Mouse (Mus musculus): ENCODE measurements around the gene Btrc. TPM values are rescaled to one million over a fixed set of nuclear protein-coding genes. Genes with fewer than 3 reads are reported as not detected.

Btrc gene
- polyA plus RNA-seq, 1 experiment from 2014 or later, result 40.0 TPM

DNA sequence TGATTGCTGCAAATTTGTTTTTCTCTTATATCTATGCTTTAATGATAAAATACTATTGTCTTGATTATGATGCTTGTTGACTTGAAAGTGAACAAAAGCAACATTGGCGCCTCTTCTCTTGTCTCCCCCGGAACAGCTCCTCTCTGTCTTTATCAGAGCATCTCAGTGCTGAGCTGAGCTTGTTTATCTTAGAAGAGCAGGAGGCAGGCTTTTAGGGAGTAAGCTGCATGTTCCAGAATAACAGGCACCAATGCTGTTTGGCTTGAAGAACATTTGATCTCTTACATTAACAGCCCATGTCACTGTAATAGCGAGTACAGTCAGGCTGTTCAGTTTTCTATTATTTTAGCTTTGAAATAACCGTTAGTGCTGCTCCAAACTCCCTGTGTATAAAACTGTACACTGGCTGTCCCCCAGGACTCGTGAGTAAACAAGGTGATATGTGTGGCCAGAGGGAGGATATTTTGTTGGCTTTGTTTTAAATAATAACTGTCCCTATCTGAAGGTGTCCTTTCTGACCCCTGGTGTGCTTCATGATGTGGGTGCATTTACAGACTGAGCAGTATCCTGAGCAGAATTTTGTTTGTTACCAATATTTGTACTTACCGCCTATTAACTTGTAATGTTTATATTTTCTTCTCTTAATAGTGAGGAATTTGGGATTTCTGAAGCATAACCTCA is 81.9 kb downstream of the Btrc start:
- Histone ChIP-seq H3K9ac (no peak overlapping the region), H3K9me3 (replicated peaks) (no peaks in the 10 kb centered on the region), H3K4me2 (peak overlapping the region; percentile 3; the same call in 1 of the 2 replicates), H3K36me3 (no peaks in the 10 kb centered on the region), H3K4me3 (no peak overlapping the region), H3K4me1 (replicated peaks) (peaks cover 21% of the 10 kb centered on the region), H3K27me3 (replicated peaks) (no peaks in the 10 kb centered on the region), H3K27ac (ENCODE audit: poor library complexity, severe bottlenecking) (peak overlapping the region; percentile 16; the same call in 1 of the 2 replicates)
- 36% methylated on average over 6 of the region's 6 CpGs for WGBS
- ATAC-seq (ENCODE audit: insufficient number of reproducible peaks, low FRiP score), result peak; percentile 89

DNA sequence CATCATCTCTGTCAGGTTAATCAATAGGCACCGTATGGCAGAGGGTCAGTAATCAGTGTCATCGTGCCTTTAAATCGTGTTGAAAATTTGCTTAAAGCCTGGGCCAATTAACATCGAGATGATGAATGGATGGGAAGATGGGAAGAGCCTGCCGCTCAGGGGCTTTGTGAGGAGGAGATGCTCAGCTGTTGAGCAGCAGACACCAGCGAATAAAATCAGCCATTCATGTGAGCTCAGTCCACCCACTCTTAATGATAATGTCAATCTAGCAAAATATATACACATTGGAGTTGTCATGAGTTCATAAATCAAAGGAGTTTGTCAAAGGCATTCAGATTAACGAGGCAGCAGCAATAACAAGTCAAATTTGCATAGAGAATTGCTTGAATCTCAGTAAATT is 83.1 kb downstream of the Btrc start:
- Histone ChIP-seq H3K9ac (no peak overlapping the region), H3K4me3 (no peak overlapping the region), H3K4me1 (replicated peaks) (peaks cover 12% of the 10 kb centered on the region), H3K27ac (ENCODE audit: poor library complexity, severe bottlenecking) (no peak overlapping the region), H3K9me3 (replicated peaks) (no peaks in the 10 kb centered on the region), H3K36me3 (no peaks in the 10 kb centered on the region), H3K27me3 (replicated peaks) (no peaks in the 10 kb centered on the region), H3K4me2 (no peak overlapping the region)
- ATAC-seq (ENCODE audit: insufficient number of reproducible peaks, low FRiP score), result no peak
- WGBS, result 65% methylated on average over 7 of the region's 7 CpGs

DNA sequence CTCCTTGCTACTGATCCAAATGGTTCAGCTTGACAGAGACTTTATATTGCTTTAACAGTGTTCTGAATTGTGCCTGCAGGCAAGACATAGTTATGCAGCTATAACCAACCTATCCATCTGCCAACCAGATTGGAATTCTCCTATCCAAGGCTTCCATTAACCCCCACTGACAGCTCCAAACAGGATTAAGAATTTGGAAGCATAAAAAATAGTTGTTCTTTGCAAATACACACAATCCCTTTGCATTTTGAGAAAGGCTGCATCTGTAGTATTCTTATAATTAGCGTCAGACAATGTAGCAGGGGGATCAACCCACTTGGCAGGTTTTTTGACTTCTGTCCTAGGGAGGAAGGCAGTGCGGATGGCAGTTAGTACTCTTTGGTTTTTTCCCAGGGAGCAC is 83.7 kb downstream of the Btrc start:
- Histone ChIP-seq H3K4me3 (peak overlapping the region; percentile 13; the same call in 1 of the 2 replicates), H3K36me3 (no peaks in the 10 kb centered on the region; the same call in 1 of the 2 replicates), H3K27ac (ENCODE audit: poor library complexity, severe bottlenecking) (no peak overlapping the region), H3K27me3 (replicated peaks) (no peaks in the 10 kb centered on the region), H3K4me1 (replicated peaks) (peaks cover 8% of the 10 kb centered on the region), H3K4me2 (no peak overlapping the region), H3K9me3 (replicated peaks) (no peaks in the 10 kb centered on the region), H3K9ac (no peak overlapping the region)
- ATAC-seq (ENCODE audit: insufficient number of reproducible peaks, low FRiP score), result no peak
- 89% methylated on average over 2 of the region's 2 CpGs for WGBS

DNA sequence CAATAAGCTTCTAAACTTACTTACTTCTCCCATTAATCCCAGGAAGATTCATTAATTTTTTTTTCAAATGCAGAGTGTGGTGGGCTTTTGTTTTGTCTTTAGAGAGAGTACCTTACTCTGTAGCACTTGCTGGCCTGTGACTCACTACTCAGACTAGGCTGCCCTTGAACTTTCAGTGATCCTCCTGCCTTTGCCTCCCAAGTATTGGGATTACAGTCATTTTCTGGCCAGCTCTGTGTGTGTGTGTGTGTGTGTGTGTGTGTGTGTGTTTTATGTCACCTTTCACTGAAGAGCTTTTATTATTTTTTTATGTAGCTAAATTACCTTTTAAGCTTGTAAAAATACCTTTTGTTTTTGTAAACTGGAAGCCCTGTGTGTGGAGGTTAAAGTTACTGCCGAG is 84.4 kb downstream of the Btrc start:
- H3K27ac ChIP-seq (ENCODE audit: poor library complexity, severe bottlenecking), result no peak overlapping the region
- H3K4me2 ChIP-seq, result no peak overlapping the region
- ATAC-seq (ENCODE audit: insufficient number of reproducible peaks, low FRiP score), result no peak
- H3K4me1 ChIP-seq (replicated peaks), result peaks cover 8% of the 10 kb centered on the region
- H3K36me3 ChIP-seq, result peaks cover 3% of the 10 kb centered on the region; the same call in 1 of the 2 replicates
- 87% methylated on average over 1 of the region's 1 CpGs for WGBS
- no peak overlapping the region for H3K9ac ChIP-seq
- no peaks in the 10 kb centered on the region for H3K27me3 ChIP-seq (replicated peaks)
- H3K4me3 ChIP-seq, result no peak overlapping the region
- no peaks in the 10 kb centered on the region for H3K9me3 ChIP-seq (replicated peaks)

DNA sequence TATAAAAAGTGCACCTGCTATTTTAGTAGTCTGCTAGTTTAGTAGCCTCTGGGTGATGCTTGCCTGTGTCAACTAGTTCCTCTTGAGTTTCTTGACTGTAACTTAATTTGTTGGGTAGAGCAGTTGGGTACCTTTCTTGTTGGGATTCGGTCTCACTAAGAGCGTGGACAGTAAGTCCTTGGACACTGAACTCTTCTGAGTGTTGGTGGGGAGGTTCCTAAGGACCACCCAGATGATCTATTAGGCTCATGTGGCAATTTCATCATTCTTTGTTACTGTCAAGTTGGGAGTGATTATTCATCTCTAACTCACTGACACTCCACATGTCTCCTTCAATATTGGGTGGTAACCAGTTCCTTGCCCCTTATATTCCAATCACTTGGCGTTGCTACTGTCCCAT is 90.9 kb downstream of the Btrc start:
- H3K4me1 ChIP-seq (replicated peaks), result 0 out of 2 replicates have a peak, but pooled peaks cover 2% of the 10 kb centered on the region
- ATAC-seq (ENCODE audit: insufficient number of reproducible peaks, low FRiP score), result no peak
- no peak overlapping the region for H3K4me2 ChIP-seq
- no peak overlapping the region for H3K4me3 ChIP-seq
- no peaks in the 10 kb centered on the region for H3K9me3 ChIP-seq (replicated peaks)
- H3K36me3 ChIP-seq, result peaks cover 7% of the 10 kb centered on the region; the same call in 1 of the 2 replicates
- no peaks in the 10 kb centered on the region for H3K27me3 ChIP-seq (replicated peaks)
- H3K27ac ChIP-seq (ENCODE audit: poor library complexity, severe bottlenecking), result no peak overlapping the region
- H3K9ac ChIP-seq, result no peak overlapping the region
- 95% methylated on average over 3 of the region's 3 CpGs for WGBS

DNA sequence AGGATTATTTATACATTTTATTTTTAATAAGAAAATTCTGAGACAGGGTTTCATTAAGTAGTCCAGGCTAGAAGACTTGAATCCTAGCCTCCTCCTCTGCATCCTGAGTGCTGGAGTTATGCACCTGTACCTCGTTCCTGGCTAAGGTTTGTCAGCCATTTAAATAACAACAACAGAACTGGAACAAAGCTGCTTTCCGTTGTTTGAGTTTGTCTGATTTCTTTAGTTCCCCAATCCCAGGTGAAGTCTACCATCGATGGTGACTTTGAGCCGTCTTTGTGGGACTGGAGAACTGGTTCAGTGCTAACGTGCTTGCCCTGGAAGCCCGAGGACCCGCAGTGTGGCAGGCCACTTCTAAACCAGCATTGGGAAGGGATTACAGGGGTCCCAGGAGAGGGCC is 93.4 kb downstream of the Btrc start:
- Histone ChIP-seq H3K4me2 (no peak overlapping the region), H3K36me3 (peaks cover 7% of the 10 kb centered on the region; the same call in 1 of the 2 replicates), H3K9ac (no peak overlapping the region), H3K27me3 (replicated peaks) (no peaks in the 10 kb centered on the region), H3K9me3 (replicated peaks) (no peaks in the 10 kb centered on the region), H3K27ac (ENCODE audit: poor library complexity, severe bottlenecking) (no peak overlapping the region), H3K4me3 (no peak overlapping the region), H3K4me1 (replicated peaks) (no peaks in the 10 kb centered on the region)
- 94% methylated on average over 7 of the region's 7 CpGs for WGBS
- ATAC-seq (ENCODE audit: insufficient number of reproducible peaks, low FRiP score), result no peak

DNA sequence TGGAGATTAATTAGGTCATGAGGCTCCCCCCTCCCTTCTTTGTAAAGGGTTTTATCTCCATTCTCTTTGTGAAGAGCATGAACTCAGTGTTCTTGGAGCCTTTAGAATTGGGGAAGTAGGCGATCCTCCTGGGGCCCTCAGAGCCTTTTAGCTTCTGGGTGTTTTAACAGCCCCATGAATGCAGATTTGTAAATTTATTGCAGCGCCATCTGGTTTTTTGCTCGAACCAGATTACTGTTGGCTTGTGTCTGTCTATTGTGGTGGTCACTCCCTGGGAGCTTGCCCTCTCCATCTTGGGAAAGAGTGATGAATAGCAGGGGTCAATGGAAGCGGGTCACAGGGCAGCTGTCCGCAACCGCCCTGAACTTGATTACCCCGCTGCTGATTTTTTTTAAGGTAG is 95.2 kb downstream of the Btrc start:
- H3K4me3 ChIP-seq, result no peak overlapping the region

DNA sequence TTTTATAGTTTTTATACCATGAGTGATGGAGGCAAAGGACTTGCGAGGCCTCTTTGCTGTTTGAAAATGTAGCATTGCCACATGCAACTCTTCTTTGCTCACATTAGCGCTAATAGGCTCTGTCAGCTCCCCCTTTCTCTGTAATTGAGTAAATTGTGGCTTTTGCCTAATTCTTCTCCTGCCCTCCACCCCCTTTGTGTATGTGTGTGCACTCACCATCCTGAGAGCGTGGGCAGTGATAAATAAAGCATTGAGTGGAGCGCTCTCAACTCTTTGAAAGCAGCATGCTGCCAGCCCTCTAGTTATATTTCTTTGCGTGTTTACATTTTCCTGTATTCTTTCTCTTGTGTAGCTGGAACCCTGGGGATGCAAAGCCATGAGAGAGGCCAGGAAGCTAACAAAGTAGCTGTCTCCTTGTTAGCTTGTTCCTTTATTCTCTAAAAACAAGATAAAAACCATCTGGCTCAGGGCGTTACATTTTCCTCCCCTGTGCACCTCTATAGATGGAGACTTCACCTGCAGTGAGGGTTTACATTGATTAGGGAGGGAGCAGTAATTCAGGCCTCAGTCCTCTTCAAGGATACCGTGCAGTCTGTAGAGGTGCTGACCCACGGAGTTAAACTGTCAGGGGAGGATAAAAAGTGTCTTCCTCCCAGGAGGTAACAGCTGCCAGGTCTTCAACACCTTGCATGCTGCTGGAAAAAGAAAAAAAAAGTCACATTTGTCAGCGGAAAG is 96.6 kb downstream of the Btrc start:
- H3K27ac ChIP-seq (ENCODE audit: poor library complexity, severe bottlenecking), result no peak overlapping the region
- H3K4me3 ChIP-seq, result no peak overlapping the region
- no peaks in the 10 kb centered on the region for H3K4me1 ChIP-seq (replicated peaks)
- no peak overlapping the region for H3K4me2 ChIP-seq
- no peaks in the 10 kb centered on the region for H3K9me3 ChIP-seq (replicated peaks)
- WGBS, result 72% methylated on average over 9 of the region's 9 CpGs
- H3K9ac ChIP-seq, result no peak overlapping the region
- no peak for ATAC-seq (ENCODE audit: insufficient number of reproducible peaks, low FRiP score)
- no peaks in the 10 kb centered on the region for H3K27me3 ChIP-seq (replicated peaks)
- peaks cover 7% of the 10 kb centered on the region; the same call in 1 of the 2 replicates for H3K36me3 ChIP-seq

More for the DNA sequence above, 95.2 kb downstream of the Btrc start:
- ATAC-seq (ENCODE audit: insufficient number of reproducible peaks, low FRiP score), result no peak
- 82% methylated on average over 7 of the region's 7 CpGs for WGBS
- no peaks in the 10 kb centered on the region for H3K4me1 ChIP-seq (replicated peaks)
- H3K9me3 ChIP-seq (replicated peaks), result no peaks in the 10 kb centered on the region
- no peak overlapping the region for H3K9ac ChIP-seq
- no peak overlapping the region for H3K4me2 ChIP-seq
- H3K27me3 ChIP-seq (replicated peaks), result no peaks in the 10 kb centered on the region
- H3K27ac ChIP-seq (ENCODE audit: poor library complexity, severe bottlenecking), result no peak overlapping the region
- H3K36me3 ChIP-seq, result peaks cover 4% of the 10 kb centered on the region; the same call in 1 of the 2 replicates

DNA sequence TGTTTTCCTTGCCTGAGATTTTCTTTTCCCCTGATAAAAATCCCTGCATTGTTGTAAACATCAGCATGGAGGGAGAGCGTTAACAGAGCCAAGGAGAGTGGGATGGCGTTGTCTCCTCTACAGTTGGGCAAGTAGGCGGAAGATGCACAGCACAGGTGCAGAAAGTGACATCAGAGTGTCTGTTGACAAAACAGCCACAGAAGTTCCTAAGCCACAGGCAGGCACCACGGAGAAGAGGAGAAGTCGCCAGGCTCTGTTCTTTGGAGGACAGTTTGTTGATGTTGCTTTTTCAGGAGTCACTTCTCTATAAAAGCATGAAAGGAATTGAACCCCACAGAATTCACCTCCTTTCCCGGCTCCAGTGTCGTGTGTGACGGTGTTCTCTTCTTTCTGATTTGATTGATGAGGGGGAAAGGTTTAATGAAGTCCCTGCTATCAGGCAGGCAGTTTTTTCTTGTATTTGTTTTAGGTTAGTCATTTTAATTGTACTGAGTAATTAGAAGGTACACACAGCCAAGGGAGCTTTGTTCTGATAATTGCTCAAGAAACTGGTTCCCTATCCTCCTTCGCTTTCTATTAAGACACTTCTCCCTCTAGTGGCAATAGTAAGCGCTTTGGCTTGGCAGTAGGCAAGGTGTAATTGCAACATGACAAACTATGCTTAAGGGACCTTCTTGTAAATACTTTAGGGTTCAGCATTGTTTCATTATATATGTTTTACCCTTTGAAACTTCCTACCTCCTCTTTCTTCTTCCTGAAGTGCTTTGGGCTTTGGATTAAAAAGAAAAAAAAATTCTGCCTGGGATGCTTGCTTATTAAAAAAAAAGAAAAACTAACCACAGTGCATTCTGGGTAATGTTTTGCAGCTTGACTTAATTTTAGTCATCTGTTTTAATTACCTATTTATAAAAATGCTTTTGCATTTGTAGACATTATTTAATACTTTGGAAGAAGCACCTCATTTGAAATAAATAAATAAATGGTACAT is 97.5 kb downstream of the Btrc start:
- Histone ChIP-seq H3K4me1 (replicated peaks) (no peaks in the 10 kb centered on the region), H3K4me3 (no peak overlapping the region), H3K36me3 (peaks cover 8% of the 10 kb centered on the region; the same call in 1 of the 2 replicates), H3K9me3 (replicated peaks) (no peaks in the 10 kb centered on the region), H3K4me2 (no peak overlapping the region), H3K9ac (no peak overlapping the region), H3K27me3 (replicated peaks) (no peaks in the 10 kb centered on the region), H3K27ac (ENCODE audit: poor library complexity, severe bottlenecking) (no peak overlapping the region)
- ATAC-seq (ENCODE audit: insufficient number of reproducible peaks, low FRiP score), result no peak
- WGBS, result 74% methylated on average over 10 of the region's 10 CpGs

DNA sequence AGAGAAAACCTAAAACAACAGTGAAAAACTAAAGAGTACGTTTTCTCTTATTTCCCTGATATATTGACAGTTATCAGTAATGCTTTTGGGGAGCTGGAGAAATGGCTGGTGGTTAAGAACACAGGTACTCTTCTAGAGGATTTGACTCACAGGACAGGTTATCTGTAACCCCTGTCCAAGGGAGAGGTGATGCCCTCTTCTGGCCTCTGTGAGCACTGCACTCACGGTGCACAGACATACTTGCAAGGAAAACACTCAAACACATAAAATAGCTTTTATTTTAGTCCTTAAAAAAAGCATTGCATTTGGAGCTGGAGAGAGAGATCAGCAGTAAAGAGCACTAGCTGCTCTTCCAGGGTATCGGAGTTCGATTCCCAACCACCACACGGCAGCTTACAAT is 106.2 kb downstream of the Btrc start:
- Histone ChIP-seq H3K27me3 (replicated peaks) (no peaks in the 10 kb centered on the region), H3K4me2 (no peak overlapping the region), H3K4me3 (no peak overlapping the region), H3K27ac (ENCODE audit: poor library complexity, severe bottlenecking) (no peak overlapping the region), H3K9me3 (replicated peaks) (no peaks in the 10 kb centered on the region), H3K36me3 (peaks cover 8% of the 10 kb centered on the region), H3K4me1 (replicated peaks) (no peaks in the 10 kb centered on the region; the same call in 1 of the 2 replicates), H3K9ac (no peak overlapping the region)
- ATAC-seq (ENCODE audit: insufficient number of reproducible peaks, low FRiP score), result no peak
- 99% methylated on average over 5 of the region's 5 CpGs for WGBS

Data from heart, embryonic 12.5 days (tissue).